Mouse (Mus musculus) spleen, adult 12 weeks (tissue): ENCODE data around the gene Hinfp.
"Not testable (repeated sequence)": the region's sequence is repeated elsewhere in the genome, so short reads cannot be mapped to it uniquely, and the experiment has no call there.

ENCODE experiments used
- DNase-seq: peaks from one replicate; pipeline ENCODE4 v3.0.0; 2022; ENCODE audit warnings: low spot score

Gene Hinfp

GRCm38 (mm10) chr9:44311136-44312134 is 6.0 kb upstream of the Hinfp start:
- DNase-seq: no peak

GRCm38 (mm10) chr9:44310750-44311135 is 5.3 kb upstream of the Hinfp start:
- DNase-seq: no peak

DNA sequence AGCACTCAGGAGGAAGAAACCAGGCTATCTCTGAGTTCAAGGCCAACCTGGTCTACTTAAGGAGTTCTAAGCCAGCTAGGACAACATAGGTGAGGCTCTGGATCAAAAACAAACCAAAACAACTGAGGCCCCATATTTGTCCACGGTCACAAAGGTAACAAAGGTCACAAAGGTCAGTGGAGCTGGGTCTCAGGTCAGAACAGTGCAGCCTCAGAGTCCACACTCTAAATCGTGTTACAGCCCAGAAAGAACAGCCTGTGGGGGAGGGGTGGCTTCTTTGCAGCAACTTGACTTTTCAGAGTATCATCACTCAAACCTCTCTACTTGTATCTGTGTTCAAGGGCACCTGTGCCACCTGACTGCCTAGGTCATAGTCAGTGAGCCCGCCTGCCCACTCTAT is 4.3 kb upstream of the Hinfp start:
- no peak for DNase-seq

DNA sequence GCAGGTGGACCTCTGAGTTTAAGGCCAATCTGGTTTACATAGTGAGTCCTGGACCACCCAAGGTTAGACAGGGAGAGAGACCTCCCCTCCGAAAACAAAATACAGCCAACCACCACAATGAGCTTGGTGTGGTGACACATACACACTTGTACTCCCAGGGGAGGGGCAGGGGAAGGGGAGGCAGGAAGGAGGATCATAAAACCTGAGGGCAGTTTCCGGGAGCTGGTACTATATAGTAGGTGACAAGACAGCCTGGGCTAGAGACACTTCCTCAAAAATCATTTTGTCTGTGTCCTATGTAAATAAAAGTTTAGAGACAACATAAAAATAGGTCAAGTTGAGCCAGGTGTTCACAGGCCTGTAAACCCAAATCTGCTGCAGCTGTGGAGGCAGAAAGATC is 1.8 kb upstream of the Hinfp start:
- DNase-seq: no peak

DNA sequence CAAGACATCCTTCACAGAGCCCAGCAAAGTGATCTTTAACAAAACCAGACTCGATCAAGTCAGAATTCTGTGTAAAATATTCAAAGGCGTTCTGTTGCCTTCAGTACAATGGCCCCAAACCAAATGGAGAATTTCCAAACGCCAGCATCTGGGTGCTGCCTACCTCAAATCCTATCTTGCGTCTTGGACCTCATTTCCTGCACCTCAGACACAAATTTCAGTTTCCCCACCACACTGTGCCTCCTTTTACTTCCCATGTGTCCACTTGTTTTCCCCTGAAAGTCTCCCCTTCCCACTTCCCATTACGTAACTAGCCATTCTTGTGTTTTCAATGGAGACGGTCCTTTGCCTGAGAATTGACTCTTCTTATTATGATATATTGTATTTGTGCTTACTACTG is 1.1 kb upstream of the Hinfp start:
- no peak for DNase-seq

GRCm38 (mm10) chr9:44300001-44300400 is 5.5 kb downstream of the Hinfp start:
- not testable (repeated sequence) for DNase-seq

GRCm38 (mm10) chr9:44292490-44292889 is 13.0 kb downstream of the Hinfp start:
- peak; percentile 37 for DNase-seq

GRCm38 (mm10) chr9:44288959-44289291 is 16.5 kb downstream of the Hinfp start:
- DNase-seq: no peak

DNA sequence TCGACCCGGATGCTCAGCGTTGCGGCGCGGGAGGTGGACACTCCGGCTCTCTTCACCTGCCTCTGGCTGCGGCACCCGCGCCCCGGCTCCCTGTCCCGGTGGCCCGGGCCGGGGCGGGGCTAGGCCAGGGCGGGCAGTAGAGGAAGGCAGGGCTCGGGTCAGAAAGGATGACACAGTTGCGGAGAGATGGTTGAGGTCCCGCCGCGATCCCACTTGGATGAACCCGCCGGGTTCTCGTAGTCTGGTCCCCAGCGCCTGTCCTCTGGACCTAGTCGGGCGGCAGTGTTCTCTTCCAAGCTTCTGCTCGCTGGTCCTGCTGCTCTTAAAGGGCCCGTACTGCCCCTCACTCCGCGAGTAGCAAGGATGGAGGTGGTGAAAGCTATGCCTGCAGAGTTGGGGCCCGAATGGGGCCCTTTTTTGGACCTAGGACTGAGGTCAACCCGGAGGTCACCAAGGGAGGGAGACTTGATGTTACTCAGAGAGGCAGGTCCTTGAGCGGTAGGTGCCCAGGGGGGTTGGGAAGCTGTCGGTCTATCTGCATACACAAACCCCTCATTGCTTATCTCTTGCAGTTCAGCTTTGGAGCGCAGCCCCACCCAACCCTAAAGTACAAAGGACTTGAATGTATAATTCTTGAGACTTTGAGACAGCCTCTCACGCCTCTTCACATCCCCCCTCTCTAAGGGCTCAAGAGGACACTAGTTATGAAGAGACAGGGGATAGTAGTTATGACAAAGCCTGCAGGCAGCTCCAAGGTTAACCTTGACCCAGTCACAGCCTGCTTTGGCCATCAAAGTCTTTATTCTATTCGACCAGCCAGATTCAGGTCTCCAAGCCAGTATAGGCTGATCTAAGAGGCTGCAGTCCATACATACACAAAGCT is 17.2 kb downstream of the Hinfp start, which contains the start of gene Abcg4:
TSS of gene Abcg4 (minus strand) at position 540 of the 883 bp plus-strand sequence.
- peak; percentile 67 for DNase-seq

- peak; percentile 28 for DNase-seq
These were observed 17.9 kb downstream of the Hinfp start for GRCm38 (mm10) chr9:44287401-44288075.

DNA sequence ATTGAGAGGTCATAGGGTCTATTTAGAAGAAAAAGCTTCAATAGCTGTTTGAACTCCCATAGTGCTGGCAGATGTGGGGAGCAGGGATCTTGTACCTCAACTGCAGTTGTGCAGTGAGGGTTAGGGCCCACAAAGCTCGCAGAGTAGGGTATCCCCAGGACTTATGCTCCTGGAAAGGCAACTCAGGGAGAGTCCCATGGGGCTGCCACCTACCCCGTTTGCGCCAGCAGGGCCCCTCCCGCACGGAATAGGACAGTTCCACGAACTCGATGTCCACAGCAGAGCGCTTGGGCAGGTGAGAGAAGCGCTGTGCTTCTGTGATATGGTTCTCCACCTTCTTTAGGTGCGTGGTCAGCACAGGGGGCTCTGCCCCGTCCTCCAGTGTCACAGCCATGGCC is 18.5 kb downstream of the Hinfp start:
- peak; percentile 33 for DNase-seq

GRCm38 (mm10) chr9:44286256-44286850 is 19.1 kb downstream of the Hinfp start:
- DNase-seq: peak; percentile 56

- no peak for DNase-seq
These were observed 22.3 kb downstream of the Hinfp start for GRCm38 (mm10) chr9:44283183-44283582.

DNA sequence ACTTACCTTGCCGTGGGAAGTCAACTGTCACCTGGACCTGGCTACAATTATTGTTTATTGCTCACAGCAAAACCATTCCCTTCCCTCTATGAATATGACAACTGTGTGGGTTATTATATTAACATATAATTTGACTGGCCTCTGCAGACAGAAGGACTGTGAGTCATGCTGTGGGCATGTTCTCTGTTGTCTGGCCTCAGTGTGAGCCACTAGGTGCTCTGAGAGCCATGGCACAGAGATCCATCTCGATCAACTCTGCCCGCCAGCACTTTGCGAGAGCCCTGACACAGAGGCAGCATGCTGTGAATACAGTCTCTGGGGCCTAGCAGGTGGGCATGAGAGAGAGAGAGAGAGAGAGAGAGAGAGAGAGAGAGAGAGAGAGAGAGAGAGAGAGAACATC is 35.5 kb downstream of the Hinfp start:
- DNase-seq: no peak

DNA sequence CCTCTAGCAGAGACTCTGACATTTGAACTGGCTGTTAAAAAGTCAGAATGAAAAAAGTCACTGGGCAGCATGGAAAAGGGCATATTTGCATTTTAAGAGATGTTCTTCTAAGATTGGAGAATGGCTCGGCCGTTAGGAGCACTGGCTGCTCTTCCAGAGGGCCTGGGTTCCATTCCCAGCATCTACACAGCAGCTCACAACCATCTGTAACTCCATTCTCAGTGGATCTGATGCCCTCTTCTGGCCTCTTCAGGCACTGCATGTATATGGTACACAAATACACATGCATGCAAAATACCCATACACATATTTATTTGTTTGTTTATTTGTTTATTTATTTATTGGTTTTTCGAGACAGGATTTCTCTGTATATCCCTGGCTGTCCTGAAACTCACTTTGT is 36.4 kb downstream of the Hinfp start:
- peak; percentile 45 for DNase-seq

GRCm38 (mm10) chr9:44268432-44268831 is 37.0 kb downstream of the Hinfp start, which contains the start of gene Nlrx1:
Nlrx1 (minus strand) TSS chr9:44268599.
- DNase-seq: no peak

DNA sequence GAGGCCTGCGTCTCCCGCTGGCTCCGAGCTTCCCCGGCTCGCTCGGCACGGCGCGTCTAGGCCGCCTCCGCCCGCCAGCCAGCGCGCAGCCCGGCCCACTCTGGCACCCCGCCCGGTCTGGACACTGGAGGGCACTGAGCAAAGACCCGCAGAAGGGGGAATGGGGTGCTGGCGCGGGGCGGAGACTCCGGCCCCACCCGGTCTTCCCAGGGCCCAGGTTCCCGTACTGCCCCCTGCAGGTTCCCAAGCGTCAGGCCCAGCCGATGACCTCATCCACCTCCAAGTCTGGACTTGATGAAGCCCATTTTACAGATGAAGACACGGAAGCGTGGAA is 37.5 kb downstream of the Hinfp start:
- DNase-seq: peak; percentile 66

- DNase-seq: no peak
These were observed 38.0 kb downstream of the Hinfp start for GRCm38 (mm10) chr9:44267319-44268026.

- no peak for DNase-seq
These were observed 38.8 kb downstream of the Hinfp start for GRCm38 (mm10) chr9:44266478-44267226.

GRCm38 (mm10) chr9:44261388-44261787 is 44.1 kb downstream of the Hinfp start:
- no peak for DNase-seq
